Comparison of ENCODE assay signal across 25 mouse cellular contexts in genomic region chr12:97740927-97741326, GRCm38 (mm10).
"Had no signal": no experiment of that assay in that cellular context is flagged by ENCODE, and none has a peak within 500 bp of the region (broad histone marks: within the 10 kb centered on the region; RNA-seq: fewer than 3 reads in every experiment).

No protein-coding gene starts in this region.

- H3K27ac ChIP-seq: gastrocnemius, adult 2 months; heart, embryonic 10.5 days; hindbrain, embryonic 10.5 days; hindbrain, embryonic 12.5 days; hindbrain, embryonic 14.5 days; kidney, embryonic 15.5 days; kidney, postnatal 0 days; limb, embryonic 13.5 days; limb, embryonic 15.5 days had no signal

- H3K4me2 ChIP-seq: heart, embryonic 12.5 days; hindbrain, embryonic 12.5 days; hindbrain, embryonic 14.5 days; kidney, embryonic 15.5 days; limb, embryonic 13.5 days; limb, embryonic 15.5 days had no signal

- H3K4me3 ChIP-seq: gastrocnemius, adult 2 months; heart, embryonic 10.5 days; heart, embryonic 12.5 days; hindbrain, embryonic 10.5 days; hindbrain, embryonic 12.5 days; kidney, embryonic 15.5 days; limb, embryonic 13.5 days; limb, embryonic 15.5 days had no signal

- H3K36me3 ChIP-seq: heart, embryonic 10.5 days; heart, embryonic 12.5 days; hindbrain, embryonic 10.5 days; hindbrain, embryonic 12.5 days; kidney, embryonic 15.5 days; limb, embryonic 13.5 days; limb, embryonic 15.5 days had no signal

- H3K9ac ChIP-seq: heart, embryonic 12.5 days; hindbrain, embryonic 12.5 days; hindbrain, embryonic 14.5 days; kidney, embryonic 15.5 days; limb, embryonic 13.5 days; limb, embryonic 15.5 days had no signal

- H3K4me1 ChIP-seq: heart, embryonic 10.5 days; heart, embryonic 12.5 days; hindbrain, embryonic 10.5 days; hindbrain, embryonic 12.5 days; kidney, embryonic 15.5 days; limb, embryonic 13.5 days; limb, embryonic 15.5 days had no signal

- H3K9me3 ChIP-seq: heart, embryonic 10.5 days; heart, embryonic 12.5 days; hindbrain, embryonic 10.5 days; hindbrain, embryonic 12.5 days; kidney, embryonic 15.5 days; limb, embryonic 13.5 days; limb, embryonic 15.5 days had no signal

- ATAC-seq: hindbrain, embryonic 16.5 days; intestine, embryonic 16.5 days had no signal

- DNase-seq: gastrocnemius, adult 2 months; gastrocnemius, postnatal 10 days; gastrocnemius, postnatal 25 days; heart, adult 18-20 months; heart, postnatal 10 days; heart, postnatal 4 days; kidney, adult 11 months; kidney, adult 2 months; kidney, adult 9 months; kidney, postnatal 14 days; kidney, postnatal 36 days; layer of hippocampus, adult 9-11 months; layer of hippocampus, postnatal 36 days; left cerebral cortex, postnatal 4 days had no signal

- H3K27me3 ChIP-seq: heart, embryonic 12.5 days; hindbrain, embryonic 12.5 days; kidney, embryonic 15.5 days; limb, embryonic 13.5 days; limb, embryonic 15.5 days had no signal
